Mouse (Mus musculus) CH12.LX (cell line): Measurements from ENCODE around the gene Gpr3. TPM values are rescaled to one million over a fixed set of nuclear protein-coding genes. Genes with fewer than 3 reads are reported as not detected.

Experiments used
- DNase-seq: peaks from one replicate; pipeline ENCODE4 v3.0.0-alpha.2; 2013; ENCODE audit errors: extremely low read depth
- H3K27ac ChIP-seq: 2 replicates; pipeline ENCODE4 v1.5.1; 2012; ENCODE audit warnings: low read depth, mild to moderate bottlenecking, control low read depth, moderate library complexity; ENCODE audit not compliant: insufficient read depth
- H3K27me3 ChIP-seq: replicated peaks from 2 replicates; pipeline ENCODE3; 2012; ENCODE audit warnings: inconsistent platforms
- H3K36me3 ChIP-seq, 2 experiments: replicated peaks in 1 of 2; 2 replicates each; pipeline versions ENCODE3 to v1.6.1; 2012; ENCODE audit warnings: inconsistent platforms in 1 of 2, low read length in 1 of 2, mild to moderate bottlenecking in 1 of 2, mixed read lengths in 1 of 2, moderate library complexity in 1 of 2; ENCODE audit not compliant: control insufficient read depth in 1 of 2, insufficient read depth in 1 of 2
- H3K4me1 ChIP-seq, 2 experiments: 2 replicates each; pipeline ENCODE4 v1.6.1; 2012; ENCODE audit warnings: inconsistent platforms in 1 of 2, moderate library complexity in 1 of 2; ENCODE audit not compliant: insufficient read depth in 2 of 2, control insufficient read depth in 1 of 2
- H3K4me2 ChIP-seq: 2 replicates; pipeline ENCODE4 v1.6.1; 2012; ENCODE audit warnings: low read depth, mild to moderate bottlenecking, control low read depth; ENCODE audit not compliant: poor library complexity, insufficient read depth, severe bottlenecking
- H3K4me3 ChIP-seq, 3 experiments: fragments of 150-350 bp in 1 of 3; sonication (generic) in 1 of 3; replicated peaks in 1 of 3; 2 replicates each; pipeline versions ENCODE3 to v1.5.1; 2011 to 2012; ENCODE audit warnings: low read depth in 2 of 3, low read length in 2 of 3, mild to moderate bottlenecking in 2 of 3, moderate library complexity in 2 of 3, control low read depth in 1 of 3, improper control_type of control experiment in 1 of 3, inconsistent platforms in 1 of 3, mixed read lengths in 1 of 3; ENCODE audit not compliant: poor library complexity in 1 of 3
- H3K79me2 ChIP-seq: replicated peaks from 2 replicates; pipeline ENCODE4 v1.6.1; 2012; ENCODE audit warnings: mild to moderate bottlenecking, moderate library complexity; ENCODE audit not compliant: control insufficient read depth, poor library complexity, insufficient read depth, severe bottlenecking; ENCODE audit errors: extremely low read depth
- H3K9ac ChIP-seq: 2 replicates; pipeline ENCODE4 v1.6.1; 2012; ENCODE audit warnings: low read depth, mild to moderate bottlenecking, control low read depth, moderate library complexity; ENCODE audit not compliant: insufficient read depth
- H3K9me3 ChIP-seq: replicated peaks from 2 replicates; pipeline ENCODE3; 2012; ENCODE audit warnings: low read length, inconsistent platforms, mixed read lengths
- BHLHE40 ChIP-seq: IDR thresholded peaks from 2 replicates; pipeline ENCODE4 v1.6.1; 2011; ENCODE audit warnings: mild to moderate bottlenecking, low read depth, low read length, improper control_type of control experiment
- CHD1 ChIP-seq: IDR thresholded peaks from 2 replicates; pipeline ENCODE4 v1.6.1; 2012; ENCODE audit warnings: low read depth, low read length, improper control_type of control experiment, inconsistent platforms
- CHD2 ChIP-seq: IDR thresholded peaks from 2 replicates; pipeline ENCODE4 v1.6.1; 2011; ENCODE audit warnings: low read length, improper control_type of control experiment
- E2F4 ChIP-seq: IDR thresholded peaks from 2 replicates; pipeline ENCODE4 v1.6.1; 2011; ENCODE audit warnings: low read depth, low read length, improper control_type of control experiment; ENCODE audit not compliant: insufficient replicate concordance
- EP300 ChIP-seq: IDR thresholded peaks from 2 replicates; pipeline ENCODE4 v1.6.1; 2011; ENCODE audit warnings: low read length, improper control_type of control experiment
- GABPA ChIP-seq: IDR thresholded peaks from 2 replicates; pipeline ENCODE4 v1.6.1; 2012; ENCODE audit warnings: low read depth, low read length, improper control_type of control experiment, inconsistent platforms; ENCODE audit not compliant: insufficient replicate concordance
- HCFC1 ChIP-seq: IDR thresholded peaks from 2 replicates; pipeline ENCODE4 v1.6.1; 2012; ENCODE audit warnings: low read depth, mild to moderate bottlenecking, inconsistent platforms, low read length, improper control_type of control experiment
- IRF4 ChIP-seq: IDR thresholded peaks from 2 replicates; pipeline ENCODE4 v1.6.1; 2014; ENCODE audit warnings: low read depth, mild to moderate bottlenecking, inconsistent platforms, low read length, improper control_type of control experiment
- JUN ChIP-seq: IDR thresholded peaks from 2 replicates; pipeline ENCODE4 v1.6.1; 2011; ENCODE audit warnings: low read depth, mild to moderate bottlenecking, low read length, improper control_type of control experiment, moderate library complexity; ENCODE audit not compliant: insufficient read depth
- MAFK ChIP-seq: IDR thresholded peaks from 2 replicates; pipeline ENCODE4 v1.6.1; 2011; ENCODE audit warnings: low read length, improper control_type of control experiment; ENCODE audit not compliant: insufficient replicate concordance
- MAX ChIP-seq: IDR thresholded peaks from 2 replicates; pipeline ENCODE4 v1.6.1; 2011; ENCODE audit warnings: low read length, improper control_type of control experiment
- MXI1 ChIP-seq: IDR thresholded peaks from 2 replicates; pipeline ENCODE4 v1.6.1; 2011; ENCODE audit warnings: mild to moderate bottlenecking, low read depth, low read length, improper control_type of control experiment
- MYC ChIP-seq: IDR thresholded peaks from 2 replicates; pipeline ENCODE4 v1.6.1; 2011; ENCODE audit warnings: low read depth, mild to moderate bottlenecking, improper control_type of control experiment, low read length
- NELFE ChIP-seq: IDR thresholded peaks from 2 replicates; pipeline ENCODE4 v1.6.1; 2011; ENCODE audit warnings: low read depth, low read length, improper control_type of control experiment
- POLR2A ChIP-seq: IDR thresholded peaks from 2 replicates; pipeline ENCODE4 v1.6.1; 2011; ENCODE audit warnings: low read depth, mild to moderate bottlenecking, improper control_type of control experiment, low read length
- POLR2AphosphoS2 ChIP-seq: IDR thresholded peaks from 2 replicates; pipeline ENCODE4 v1.6.1; 2011; ENCODE audit warnings: low read depth, low read length, improper control_type of control experiment
- RAD21 ChIP-seq: IDR thresholded peaks from 2 replicates; pipeline ENCODE4 v1.6.1; 2011; ENCODE audit warnings: low read depth, mild to moderate bottlenecking, low read length, improper control_type of control experiment, moderate library complexity
- RCOR1 ChIP-seq: conservative IDR thresholded peaks from 2 replicates; pipeline ENCODE4 v1.6.1; 2012; ENCODE audit warnings: low read depth, mild to moderate bottlenecking, inconsistent platforms, low read length, improper control_type of control experiment
- SMC3 ChIP-seq: IDR thresholded peaks from 2 replicates; pipeline ENCODE4 v1.6.1; 2011; ENCODE audit warnings: low read depth, low read length, improper control_type of control experiment
- TBP ChIP-seq: conservative IDR thresholded peaks from 2 replicates; pipeline ENCODE4 v1.6.1; 2011; ENCODE audit warnings: low read depth, low read length, improper control_type of control experiment
- TCF12 ChIP-seq: IDR thresholded peaks from 2 replicates; pipeline ENCODE4 v1.6.1; 2014; ENCODE audit warnings: low read depth, mild to moderate bottlenecking, inconsistent platforms, low read length, improper control_type of control experiment
- UBTF ChIP-seq: IDR thresholded peaks from 2 replicates; pipeline ENCODE4 v1.6.1; 2012; ENCODE audit warnings: low read depth, mild to moderate bottlenecking, inconsistent platforms, low read length, improper control_type of control experiment, moderate library complexity
- USF1 ChIP-seq: IDR thresholded peaks from 2 replicates; pipeline ENCODE4 v1.6.1; 2014; ENCODE audit warnings: low read depth, mild to moderate bottlenecking, inconsistent platforms, low read length, improper control_type of control experiment
- ZC3H11A ChIP-seq: IDR thresholded peaks from 2 replicates; pipeline ENCODE4 v1.6.1; 2012; ENCODE audit warnings: low read depth, mild to moderate bottlenecking, inconsistent platforms, low read length, improper control_type of control experiment
- ZMIZ1 ChIP-seq: IDR thresholded peaks from 2 replicates; pipeline ENCODE4 v1.6.1; 2012; ENCODE audit warnings: low read depth, mild to moderate bottlenecking, inconsistent platforms, low read length, improper control_type of control experiment
- dilution Hi-C: fragments of 300-500 bp; cut with MboI; formaldehyde crosslinking; loops from 2 replicates; pipeline ENCODE4 v1.14.3; 2020; ENCODE audit warnings: low sequenced_read_pairs; ENCODE audit not compliant: extremely low pct_unique_long_range_greater_than_20kb, extremely low pct_ligation_motif_present
- in situ Hi-C: fragments of 300-500 bp; cut with MboI; formaldehyde crosslinking; loops from 3 replicates; pipeline ENCODE4 v1.14.3; 2019; ENCODE audit warnings: low sequenced_read_pairs, low pct_ligation_motif_present, low pct_unique_long_range_greater_than_20kb, mixed read lengths
- polyA plus RNA-seq: library from polyadenylated mRNA; unstranded; fragments of >175 nt; gene quantifications from 2 replicates; pipeline ENCODE4 v1.2.1, GENCODE M21; 2012; ENCODE audit warnings: low read depth; ENCODE audit not compliant: insufficient read length
- total RNA-seq, 2 experiments: library from RNA; depleted of rRNA; stranded (reverse); fragments of 300-350 nt in 1 of 2; fragments of >200 nt in 1 of 2; gene quantifications; 2 replicates each; pipeline ENCODE4 v1.2.3; 2012 to 2014

Gene Gpr3
- total and polyA plus RNA-seq, 3 experiments: 0.11 to 0.13 TPM; not detected in 1

DNA sequence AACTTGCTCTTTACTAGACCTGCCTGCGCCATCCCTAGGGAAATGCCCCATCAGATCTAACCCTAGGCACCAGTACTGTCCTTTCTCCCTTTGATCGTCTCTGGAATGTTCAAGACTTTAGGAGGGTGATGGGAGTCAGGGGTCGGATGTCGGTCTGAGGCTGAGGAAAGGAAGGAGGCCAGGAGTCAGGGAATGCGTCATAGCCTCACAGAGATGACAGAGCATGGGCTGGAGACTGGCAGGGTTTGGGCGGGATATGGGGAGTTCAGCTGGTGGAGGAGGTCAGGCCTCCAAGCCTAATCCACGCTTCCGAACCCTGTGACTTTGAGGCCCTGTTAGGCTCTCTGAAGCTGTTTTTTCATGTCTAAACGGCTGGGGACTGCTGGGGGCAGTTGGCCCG is 1.3 kb upstream of the Gpr3 start:
- dilution Hi-C loops: no loop called here
- H3K4me1 ChIP-seq: peaks cover 14 to 28% of the 10 kb centered on the region in 2 experiments
- in situ Hi-C loops: loop anchor here (5.0 kb wide), 1 partner anchor 89 kb away; no protein-coding TSS in a partner anchor

DNA sequence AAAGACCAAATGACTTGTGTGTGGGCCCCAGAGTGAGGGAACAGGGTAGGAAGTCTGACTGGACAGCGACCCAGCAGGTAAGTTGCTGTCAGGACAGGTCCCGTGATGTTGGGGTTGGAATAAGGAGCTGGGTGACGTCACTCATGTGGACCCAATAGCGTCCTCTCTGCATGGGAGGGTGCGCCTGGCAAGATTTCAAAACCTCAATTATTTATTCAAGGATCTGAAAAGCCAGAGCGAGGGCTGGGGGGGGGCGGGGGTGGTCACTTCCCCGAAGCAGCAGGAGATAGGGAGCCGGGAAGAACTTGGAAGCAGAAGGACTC is 893 bp upstream of the Gpr3 start:
- Histone ChIP-seq H3K4me2 (no peak overlapping the region), H3K9me3 (no peaks in the 10 kb centered on the region), H3K9ac (no peak overlapping the region), H3K4me3 (no peak overlapping the region), H3K4me1 (peaks cover 14 to 24% of the 10 kb centered on the region in 2 experiments), H3K79me2 (no peaks in the 10 kb centered on the region), H3K27ac (no peak overlapping the region), H3K36me3 (no peaks in the 10 kb centered on the region), H3K27me3 (peaks cover 46% of the 10 kb centered on the region)
- TF ChIP-seq GABPA (no peak), MXI1 (no peak), NELFE (no peak), HCFC1 (no peak), POLR2A (no peak), UBTF (no peak), MAX (no peak), SMC3 (no peak), ZMIZ1 (no peak), RAD21 (no peak), TCF12 (no peak), JUN (no peak), CHD2 (no peak), RCOR1 (no peak), TBP (no peak), IRF4 (no peak), BHLHE40 (no peak), ZC3H11A (no peak), POLR2AphosphoS2 (no peak)
- dilution Hi-C loops (no loop called here), in situ Hi-C loops (loop anchor here (5.0 kb wide), 1 partner anchor 89 kb away; no protein-coding TSS in a partner anchor)
- no peak for DNase-seq

More for the DNA sequence above, 1.3 kb upstream of the Gpr3 start:
- Histone ChIP-seq H3K9me3 (no peaks in the 10 kb centered on the region), H3K4me2 (no peak overlapping the region), H3K79me2 (no peaks in the 10 kb centered on the region), H3K27ac (no peak overlapping the region), H3K9ac (no peak overlapping the region), H3K4me3 (no peak overlapping the region), H3K36me3 (no peaks in the 10 kb centered on the region), H3K27me3 (peaks cover 46% of the 10 kb centered on the region)
- DNase-seq: no peak
- TF ChIP-seq MAFK (no peak), USF1 (no peak), IRF4 (no peak), CHD1 (no peak), RAD21 (no peak), EP300 (no peak), E2F4 (no peak), HCFC1 (no peak), MYC (no peak)
